Mouse (Mus musculus): ENCODE measurements around the gene Cebpz. TPM values are rescaled to one million over a fixed set of nuclear protein-coding genes. Genes with fewer than 3 reads are reported as not detected.

Gene Cebpz
- polyA plus RNA-seq, 1 experiment, result 6.2 TPM

GRCm38 (mm10) chr17:78916899-78917298, 20.0 kb downstream of the Cebpz start:
- no peak for TF ChIP-seq POLR2A (IDR thresholded peaks at IDR 0.05; ENCODE audit: control insufficient read depth, low read depth, low read length)
- no peak for TF ChIP-seq CTCF (IDR thresholded peaks at IDR 0.05; ENCODE audit: control insufficient read depth, insufficient read depth, insufficient replicate concordance, low read depth, low read length)
- Histone ChIP-seq H3K27me3 (ENCODE audit: control insufficient read depth, insufficient read depth, low read length) (no peaks in the 10 kb centered on the region), H3K4me3 (ENCODE audit: control insufficient read depth, low read depth, low read length) (peak overlapping the region; percentile 92), H3K36me3 (ENCODE audit: control insufficient read depth, insufficient read depth, low read length) (peaks cover 5% of the 10 kb centered on the region), H3K27ac (ENCODE audit: control insufficient read depth, insufficient read depth, low read depth, low read length) (peak overlapping the region; percentile 88), H3K4me1 (ENCODE audit: control insufficient read depth, insufficient read depth, low read length) (peaks cover 6% of the 10 kb centered on the region)

GRCm38 (mm10) chr17:78916369-78916813, 20.5 kb downstream of the Cebpz start, which contains the start of gene Cebpzos:
TSS of gene Cebpzos (plus strand) at chr17:78916500.
- Histone ChIP-seq H3K4me3 (ENCODE audit: control insufficient read depth, low read depth, low read length) (peak within 1 kb of the TSS; percentile 92), H3K4me1 (ENCODE audit: control insufficient read depth, insufficient read depth, low read length) (peaks cover 6% of the 10 kb centered on the region), H3K36me3 (ENCODE audit: control insufficient read depth, insufficient read depth, low read length) (peaks cover 5% of the 10 kb centered on the region), H3K27me3 (ENCODE audit: control insufficient read depth, insufficient read depth, low read length) (no peaks in the 10 kb centered on the region), H3K27ac (ENCODE audit: control insufficient read depth, insufficient read depth, low read depth, low read length) (peak within 1 kb of the TSS; percentile 88)
- TF ChIP-seq POLR2A (IDR thresholded peaks at IDR 0.05; ENCODE audit: control insufficient read depth, low read depth, low read length), result peak; percentile 66
- TF ChIP-seq CTCF (IDR thresholded peaks at IDR 0.05; ENCODE audit: control insufficient read depth, insufficient read depth, insufficient replicate concordance, low read depth, low read length), result no peak

GRCm38 (mm10) chr17:78915772-78916171, 21.1 kb downstream of the Cebpz start:
- TF ChIP-seq POLR2A (IDR thresholded peaks at IDR 0.05; ENCODE audit: control insufficient read depth, low read depth, low read length) (no peak), CTCF (IDR thresholded peaks at IDR 0.05; ENCODE audit: control insufficient read depth, insufficient read depth, insufficient replicate concordance, low read depth, low read length) (no peak)
- H3K36me3 ChIP-seq (ENCODE audit: control insufficient read depth, insufficient read depth, low read length), result peaks cover 3% of the 10 kb centered on the region
- no peaks in the 10 kb centered on the region for H3K27me3 ChIP-seq (ENCODE audit: control insufficient read depth, insufficient read depth, low read length)
- peak overlapping the region; percentile 88 for H3K27ac ChIP-seq (ENCODE audit: control insufficient read depth, insufficient read depth, low read depth, low read length)
- H3K4me3 ChIP-seq (ENCODE audit: control insufficient read depth, low read depth, low read length), result peak overlapping the region; percentile 92
- H3K4me1 ChIP-seq (ENCODE audit: control insufficient read depth, insufficient read depth, low read length), result peaks cover 6% of the 10 kb centered on the region

GRCm38 (mm10) chr17:78913921-78914320, 22.9 kb downstream of the Cebpz start:
- peaks cover 6% of the 10 kb centered on the region for H3K4me1 ChIP-seq (ENCODE audit: control insufficient read depth, insufficient read depth, low read length)
- H3K4me3 ChIP-seq (ENCODE audit: control insufficient read depth, low read depth, low read length), result peak overlapping the region; percentile 30; the same call in 1 of the 2 replicates
- H3K36me3 ChIP-seq (ENCODE audit: control insufficient read depth, insufficient read depth, low read length), result no peaks in the 10 kb centered on the region
- TF ChIP-seq CTCF (IDR thresholded peaks at IDR 0.05; ENCODE audit: control insufficient read depth, insufficient read depth, insufficient replicate concordance, low read depth, low read length) (no peak), POLR2A (IDR thresholded peaks at IDR 0.05; ENCODE audit: control insufficient read depth, low read depth, low read length) (no peak)
- no peaks in the 10 kb centered on the region for H3K27me3 ChIP-seq (ENCODE audit: control insufficient read depth, insufficient read depth, low read length)
- H3K27ac ChIP-seq (ENCODE audit: control insufficient read depth, insufficient read depth, low read depth, low read length), result no peak overlapping the region

- H3K36me3 ChIP-seq (ENCODE audit: control insufficient read depth, insufficient read depth, low read length), result no peaks in the 10 kb centered on the region
- H3K27me3 ChIP-seq (ENCODE audit: control insufficient read depth, insufficient read depth, low read length), result no peaks in the 10 kb centered on the region
- no peak for TF ChIP-seq POLR2A (IDR thresholded peaks at IDR 0.05; ENCODE audit: control insufficient read depth, low read depth, low read length)
- no peak for TF ChIP-seq CTCF (IDR thresholded peaks at IDR 0.05; ENCODE audit: control insufficient read depth, insufficient read depth, insufficient replicate concordance, low read depth, low read length)
- peaks cover 6% of the 10 kb centered on the region for H3K4me1 ChIP-seq (ENCODE audit: control insufficient read depth, insufficient read depth, low read length)
- no peak overlapping the region for H3K27ac ChIP-seq (ENCODE audit: control insufficient read depth, insufficient read depth, low read depth, low read length)
- H3K4me3 ChIP-seq (ENCODE audit: control insufficient read depth, low read depth, low read length), result peak overlapping the region; percentile 50
Observed at GRCm38 (mm10) chr17:78912861-78913281, 24.0 kb downstream of the Cebpz start.

- Histone ChIP-seq H3K4me1 (ENCODE audit: control insufficient read depth, insufficient read depth, low read length) (peaks cover 5% of the 10 kb centered on the region), H3K4me3 (ENCODE audit: control insufficient read depth, low read depth, low read length) (no peak overlapping the region), H3K36me3 (ENCODE audit: control insufficient read depth, insufficient read depth, low read length) (no peaks in the 10 kb centered on the region), H3K27me3 (ENCODE audit: control insufficient read depth, insufficient read depth, low read length) (no peaks in the 10 kb centered on the region), H3K27ac (ENCODE audit: control insufficient read depth, insufficient read depth, low read depth, low read length) (no peak overlapping the region)
- no peak for TF ChIP-seq POLR2A (IDR thresholded peaks at IDR 0.05; ENCODE audit: control insufficient read depth, low read depth, low read length)
- no peak for TF ChIP-seq CTCF (IDR thresholded peaks at IDR 0.05; ENCODE audit: control insufficient read depth, insufficient read depth, insufficient replicate concordance, low read depth, low read length)
Observed at GRCm38 (mm10) chr17:78909374-78909773, 27.5 kb downstream of the Cebpz start.

- Histone ChIP-seq H3K36me3 (ENCODE audit: control insufficient read depth, insufficient read depth, low read length) (no peaks in the 10 kb centered on the region), H3K4me1 (ENCODE audit: control insufficient read depth, insufficient read depth, low read length) (peaks cover 9% of the 10 kb centered on the region), H3K27me3 (ENCODE audit: control insufficient read depth, insufficient read depth, low read length) (no peaks in the 10 kb centered on the region), H3K27ac (ENCODE audit: control insufficient read depth, insufficient read depth, low read depth, low read length) (no peak within 1 kb of the TSS), H3K4me3 (ENCODE audit: control insufficient read depth, low read depth, low read length) (no peak within 1 kb of the TSS)
- TF ChIP-seq CTCF (IDR thresholded peaks at IDR 0.05; ENCODE audit: control insufficient read depth, insufficient read depth, insufficient replicate concordance, low read depth, low read length) (no peak), POLR2A (IDR thresholded peaks at IDR 0.05; ENCODE audit: control insufficient read depth, low read depth, low read length) (no peak)
Observed at GRCm38 (mm10) chr17:78906892-78907291, 30.0 kb downstream of the Cebpz start, which contains the start of gene Sult6b1. TSS of gene Sult6b1 (minus strand) at chr17:78906992.
